Mouse (Mus musculus): ENCODE measurements around the gene Mapk10. TPM values are rescaled to one million over a fixed set of nuclear protein-coding genes. Genes with fewer than 3 reads are reported as not detected.
"Not testable (repeated sequence)": the region's sequence is repeated elsewhere in the genome, so short reads cannot be mapped to it uniquely, and the experiment has no call there.

Mapk10 gene
- polyA plus RNA-seq, 1 experiment from 2014 or later: 0.51 TPM

- 95% methylated on average over 9 of the region's 9 CpGs for WGBS
- H3K27ac ChIP-seq: no peak overlapping the region
- H3K27me3 ChIP-seq (ENCODE audit: low read depth, poor library complexity, severe bottlenecking): no peaks in the 10 kb centered on the region
- no peak for DNase-seq (ENCODE audit: low spot score)
- no peaks in the 10 kb centered on the region for H3K9me3 ChIP-seq (replicated peaks)
- no peaks in the 10 kb centered on the region for H3K4me1 ChIP-seq
- no peaks in the 10 kb centered on the region for H3K36me3 ChIP-seq
- H3K4me3 ChIP-seq: no peak overlapping the region
Observed at GRCm38 (mm10) chr5:102903487-102903886, 307.6 kb downstream of the Mapk10 start.

DNA sequence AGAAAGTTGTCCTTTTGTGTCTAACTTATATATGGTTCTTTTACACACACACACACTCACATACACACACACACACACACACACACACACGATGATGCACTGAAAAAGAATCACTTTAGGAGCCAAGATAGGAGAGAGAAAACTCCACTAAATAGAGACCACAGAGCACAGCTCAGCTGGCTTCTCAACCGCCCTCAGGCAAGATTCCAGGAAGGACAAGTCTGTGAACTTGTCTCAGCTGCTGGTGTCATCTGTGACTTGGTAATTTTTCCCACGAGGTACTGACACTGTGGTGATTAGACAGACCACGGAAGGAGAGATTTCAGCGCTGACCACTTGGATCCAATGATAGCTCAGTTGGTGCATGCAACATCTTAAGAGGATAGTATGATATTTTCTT, 310.0 kb downstream of the Mapk10 start:
- 86% methylated on average over 5 of the region's 5 CpGs for WGBS
- no peaks in the 10 kb centered on the region for H3K36me3 ChIP-seq
- no peaks in the 10 kb centered on the region for H3K27me3 ChIP-seq (ENCODE audit: low read depth, poor library complexity, severe bottlenecking)

DNA sequence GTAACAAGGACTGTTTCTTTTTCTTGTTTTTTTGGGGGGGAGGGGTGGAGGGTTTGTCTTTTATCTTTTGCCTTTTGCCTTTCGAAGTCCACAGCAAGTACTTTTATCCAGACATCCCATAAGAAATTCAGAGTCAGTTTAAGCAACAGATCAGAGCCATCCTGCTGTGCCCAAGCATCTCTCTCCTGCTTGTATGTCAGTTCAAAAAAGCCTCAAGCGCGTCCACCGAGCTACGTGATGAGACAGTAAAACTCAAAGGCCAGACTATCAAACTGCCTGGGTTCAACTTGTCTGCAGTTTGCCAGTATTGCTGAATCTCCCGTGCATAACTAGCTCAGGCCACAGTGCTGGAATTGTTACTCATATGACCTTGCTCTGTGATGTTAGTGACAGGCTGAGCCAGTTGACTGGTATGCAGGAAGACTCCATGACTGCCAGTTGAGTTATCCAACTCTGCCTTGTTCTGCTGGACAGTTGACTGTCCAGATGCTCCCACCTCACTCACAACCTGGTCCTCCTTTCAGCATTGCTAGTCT, 311.4 kb downstream of the Mapk10 start:
- no peaks in the 10 kb centered on the region for H3K4me1 ChIP-seq
- H3K4me3 ChIP-seq: no peak overlapping the region
- 90% methylated on average over 6 of the region's 6 CpGs for WGBS
- no peak overlapping the region for H3K27ac ChIP-seq
- no peaks in the 10 kb centered on the region for H3K27me3 ChIP-seq (ENCODE audit: low read depth, poor library complexity, severe bottlenecking)
- H3K9me3 ChIP-seq (replicated peaks): no peaks in the 10 kb centered on the region
- no peak for DNase-seq (ENCODE audit: low spot score)
- H3K36me3 ChIP-seq: no peaks in the 10 kb centered on the region

More for the DNA sequence above, 310.0 kb downstream of the Mapk10 start:
- Histone ChIP-seq H3K4me1 (no peaks in the 10 kb centered on the region), H3K27ac (no peak overlapping the region), H3K4me3 (no peak overlapping the region), H3K9me3 (replicated peaks) (no peaks in the 10 kb centered on the region)
- DNase-seq (ENCODE audit: low spot score): no peak

DNA sequence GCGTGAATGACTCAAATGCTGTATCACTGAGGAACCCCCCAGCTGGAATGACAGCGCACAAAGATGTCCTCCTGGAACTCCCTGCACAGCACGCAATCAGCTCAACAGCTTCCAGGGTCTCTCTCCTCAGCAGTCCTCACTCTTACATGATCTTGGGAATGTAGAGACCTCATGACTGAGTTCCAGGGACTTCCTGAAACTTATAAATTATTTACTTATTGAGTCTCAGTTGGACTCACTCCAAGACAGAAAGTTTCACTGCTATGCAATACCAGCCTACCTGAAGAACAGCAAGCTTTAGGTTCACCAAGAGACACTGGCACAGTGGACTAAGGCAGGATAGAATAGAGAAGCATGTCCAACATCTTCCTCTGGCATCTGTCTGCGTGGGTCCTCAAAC, 312.8 kb downstream of the Mapk10 start:
- no peak overlapping the region for H3K4me3 ChIP-seq
- no peak for DNase-seq (ENCODE audit: low spot score)
- H3K9me3 ChIP-seq (replicated peaks): no peaks in the 10 kb centered on the region
- H3K27ac ChIP-seq: no peak overlapping the region
- no peaks in the 10 kb centered on the region for H3K4me1 ChIP-seq
- no peaks in the 10 kb centered on the region for H3K36me3 ChIP-seq
- H3K27me3 ChIP-seq (ENCODE audit: low read depth, poor library complexity, severe bottlenecking): no peaks in the 10 kb centered on the region
- WGBS: 95% methylated on average over 4 of the region's 4 CpGs

- no peaks in the 10 kb centered on the region for H3K9me3 ChIP-seq (replicated peaks)
- DNase-seq (ENCODE audit: low spot score): no peak
- WGBS: 96% methylated on average over 11 of the region's 11 CpGs
- H3K4me3 ChIP-seq: no peak overlapping the region
- H3K27ac ChIP-seq: no peak overlapping the region
- H3K4me1 ChIP-seq: peaks cover 16% of the 10 kb centered on the region; the same call in 1 of the 2 replicates
- peaks cover 13% of the 10 kb centered on the region for H3K36me3 ChIP-seq
- H3K27me3 ChIP-seq (ENCODE audit: low read depth, poor library complexity, severe bottlenecking): no peaks in the 10 kb centered on the region
Observed at GRCm38 (mm10) chr5:102892226-102892625, 318.9 kb downstream of the Mapk10 start.

- Histone ChIP-seq H3K4me3 (no peak overlapping the region), H3K4me1 (peaks cover 16% of the 10 kb centered on the region; the same call in 1 of the 2 replicates), H3K9me3 (replicated peaks) (no peaks in the 10 kb centered on the region), H3K27me3 (ENCODE audit: low read depth, poor library complexity, severe bottlenecking) (no peaks in the 10 kb centered on the region), H3K27ac (no peak overlapping the region), H3K36me3 (peaks cover 13% of the 10 kb centered on the region)
- DNase-seq (ENCODE audit: low spot score): no peak
- WGBS: 83% methylated on average over 2 of the region's 2 CpGs
Observed at GRCm38 (mm10) chr5:102889163-102889488, 322.0 kb downstream of the Mapk10 start.

DNA sequence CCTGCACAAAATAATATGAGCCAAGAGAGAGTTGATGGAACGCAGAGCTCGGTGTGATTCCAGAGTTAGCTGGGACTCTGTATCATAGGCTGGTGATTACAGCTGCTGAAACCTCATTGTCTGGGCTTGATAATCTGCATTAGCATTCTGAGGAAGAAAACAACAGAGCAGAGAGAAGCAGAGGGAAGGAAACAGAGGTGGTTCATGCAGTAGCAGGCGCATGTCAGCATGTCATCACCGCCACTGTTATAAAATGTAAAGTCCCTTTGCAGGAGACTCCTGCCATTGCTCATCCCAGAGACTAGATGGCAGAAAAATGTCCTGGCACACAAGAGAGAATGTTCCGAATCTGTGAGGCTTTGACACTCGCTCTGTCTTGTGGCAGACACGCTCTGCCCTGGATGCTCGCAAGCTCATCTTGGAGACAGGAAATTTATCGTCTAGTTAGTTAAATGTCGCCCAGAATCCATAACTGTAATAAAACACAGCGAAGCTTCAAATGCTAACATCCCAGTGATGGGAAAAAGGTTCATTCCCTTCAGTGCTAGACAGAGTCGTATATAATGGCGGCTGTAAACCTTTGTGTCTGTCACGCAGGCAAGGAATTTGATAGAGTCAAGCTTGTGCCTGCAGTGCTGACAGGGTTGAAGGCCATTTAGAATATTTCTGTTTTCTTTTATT, 322.5 kb downstream of the Mapk10 start:
- Histone ChIP-seq H3K4me1 (peaks cover 16% of the 10 kb centered on the region; the same call in 1 of the 2 replicates), H3K4me3 (no peak overlapping the region), H3K27ac (no peak overlapping the region), H3K9me3 (replicated peaks) (no peaks in the 10 kb centered on the region), H3K36me3 (peaks cover 13% of the 10 kb centered on the region), H3K27me3 (ENCODE audit: low read depth, poor library complexity, severe bottlenecking) (no peaks in the 10 kb centered on the region)
- DNase-seq (ENCODE audit: low spot score): no peak
- 76% methylated on average over 14 of the region's 14 CpGs for WGBS

DNA sequence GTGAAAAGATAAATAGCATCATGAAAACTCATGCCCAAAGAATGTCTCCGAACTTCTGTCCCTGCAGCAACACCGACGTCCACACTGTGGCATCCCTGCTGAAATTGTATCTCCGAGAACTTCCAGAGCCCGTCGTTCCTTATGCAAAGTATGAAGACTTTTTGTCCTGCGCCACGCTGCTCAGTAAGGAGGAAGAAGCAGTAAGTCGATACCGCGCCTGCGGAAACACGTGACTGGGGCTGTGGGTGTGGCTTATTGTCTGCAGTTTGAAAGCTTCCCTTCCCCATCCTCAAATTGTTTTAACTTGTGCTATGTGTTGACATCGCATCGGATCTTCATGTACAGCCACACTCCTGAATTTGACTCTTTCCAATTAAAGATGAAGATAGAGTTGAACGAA, 335.5 kb downstream of the Mapk10 start:
- no peak overlapping the region for H3K4me3 ChIP-seq
- H3K4me1 ChIP-seq: no peaks in the 10 kb centered on the region
- H3K36me3 ChIP-seq: no peaks in the 10 kb centered on the region; the same call in 1 of the 2 replicates
- H3K9me3 ChIP-seq (replicated peaks): no peaks in the 10 kb centered on the region
- DNase-seq (ENCODE audit: low spot score): no peak
- no peaks in the 10 kb centered on the region for H3K27me3 ChIP-seq (ENCODE audit: low read depth, poor library complexity, severe bottlenecking)
- 76% methylated on average over 16 of the region's 16 CpGs for WGBS
- no peak overlapping the region for H3K27ac ChIP-seq

DNA sequence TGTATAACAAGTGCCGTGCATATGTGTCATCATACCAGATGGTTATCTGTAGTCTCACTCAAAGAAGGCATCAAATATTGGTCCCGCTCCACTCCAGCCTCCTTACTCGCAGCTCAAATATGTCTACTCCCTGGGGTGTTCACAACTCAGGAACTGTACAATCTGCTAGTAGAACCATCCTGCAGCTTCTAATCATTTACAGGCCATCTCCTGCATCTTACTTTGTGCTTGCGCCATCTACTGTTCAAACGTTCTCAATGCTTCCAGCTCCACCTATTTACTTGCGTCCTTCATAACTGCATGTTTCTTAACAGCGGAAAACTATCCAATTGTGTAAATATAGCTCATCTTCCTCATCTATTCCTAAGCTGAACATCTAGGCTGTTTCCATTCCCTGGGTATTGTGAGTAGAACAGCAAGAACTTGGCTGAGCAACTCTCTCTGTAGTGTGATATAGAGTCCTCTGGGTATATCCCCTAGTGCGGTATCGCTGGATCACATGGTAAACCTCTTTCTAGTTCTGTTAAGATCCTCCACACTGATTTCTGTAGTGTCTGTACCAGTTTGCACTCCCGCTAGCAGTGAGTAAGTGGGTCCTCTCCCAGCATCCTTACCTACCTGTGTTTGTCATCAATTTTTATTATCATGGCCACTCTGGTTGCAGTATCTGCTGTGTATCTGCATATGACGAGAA, 336.4 kb downstream of the Mapk10 start:
- no peaks in the 10 kb centered on the region; the same call in 1 of the 2 replicates for H3K36me3 ChIP-seq
- H3K27ac ChIP-seq: no peak overlapping the region
- H3K4me3 ChIP-seq: no peak overlapping the region
- WGBS: 51% methylated on average over 11 of the region's 11 CpGs
- peak; percentile 45 for DNase-seq (ENCODE audit: low spot score)
- no peaks in the 10 kb centered on the region for H3K9me3 ChIP-seq (replicated peaks)
- H3K4me1 ChIP-seq: no peaks in the 10 kb centered on the region
- no peaks in the 10 kb centered on the region for H3K27me3 ChIP-seq (ENCODE audit: low read depth, poor library complexity, severe bottlenecking)

GRCm38 (mm10) chr5:102872996-102873395, 338.1 kb downstream of the Mapk10 start:
- 94% methylated on average over 9 of the region's 9 CpGs for WGBS
- H3K27me3 ChIP-seq (ENCODE audit: low read depth, poor library complexity, severe bottlenecking); H3K4me3 ChIP-seq; DNase-seq (ENCODE audit: low spot score); H3K27ac ChIP-seq; H3K4me1 ChIP-seq; H3K9me3 ChIP-seq (replicated peaks); H3K36me3 ChIP-seq: not testable (repeated sequence)

GRCm38 (mm10) chr5:102868196-102868595, 342.9 kb downstream of the Mapk10 start:
- Histone ChIP-seq H3K27me3 (ENCODE audit: low read depth, poor library complexity, severe bottlenecking) (no peaks in the 10 kb centered on the region), H3K27ac (no peak overlapping the region), H3K4me1 (peaks cover 6% of the 10 kb centered on the region), H3K36me3 (no peaks in the 10 kb centered on the region), H3K9me3 (replicated peaks) (no peaks in the 10 kb centered on the region), H3K4me3 (no peak overlapping the region)
- peak; percentile 41 for DNase-seq (ENCODE audit: low spot score)
- WGBS: 48% methylated on average over 5 of the region's 5 CpGs

DNA sequence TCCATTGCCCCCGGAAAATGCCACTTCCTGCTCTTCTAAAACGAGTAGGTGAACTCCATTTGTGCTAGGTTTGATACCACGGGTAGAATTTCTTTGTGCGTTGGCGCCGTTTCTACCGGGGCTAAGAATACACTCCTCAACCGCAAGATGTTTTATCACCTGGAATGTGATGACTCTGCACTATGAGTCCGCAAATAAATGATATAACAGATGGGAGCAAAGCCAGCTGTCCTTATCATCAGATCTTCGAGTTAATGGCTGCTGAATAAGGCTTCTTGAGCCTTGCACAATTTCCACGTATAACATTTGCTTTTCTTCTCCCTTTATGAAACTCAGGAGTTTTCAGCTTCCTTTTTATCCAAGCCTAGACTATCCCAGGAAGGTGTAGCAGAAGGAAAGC, 351.4 kb downstream of the Mapk10 start:
- Histone ChIP-seq H3K9me3 (replicated peaks) (no peaks in the 10 kb centered on the region), H3K4me3 (no peak overlapping the region), H3K27ac (no peak overlapping the region), H3K36me3 (no peaks in the 10 kb centered on the region), H3K27me3 (ENCODE audit: low read depth, poor library complexity, severe bottlenecking) (no peaks in the 10 kb centered on the region), H3K4me1 (no peaks in the 10 kb centered on the region)
- no peak for DNase-seq (ENCODE audit: low spot score)
- WGBS: 92% methylated on average over 11 of the region's 11 CpGs

DNA sequence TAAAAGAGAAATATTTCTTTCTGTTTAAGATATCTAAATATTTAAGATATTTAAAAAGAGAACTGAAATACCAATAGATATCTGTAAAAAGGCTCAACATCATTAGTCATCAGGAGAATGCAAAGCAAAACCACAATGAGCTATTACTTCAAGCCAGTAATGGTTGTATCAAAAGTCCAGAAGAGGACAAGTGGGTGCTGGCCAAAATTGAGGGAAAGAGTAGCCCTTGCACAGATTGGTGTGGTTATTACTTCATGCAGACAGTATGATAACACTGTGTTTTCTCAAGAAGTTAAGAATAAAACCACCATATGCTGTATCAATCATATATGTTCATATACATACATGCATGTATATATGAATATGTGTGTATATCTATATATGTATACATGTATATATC, 353.1 kb downstream of the Mapk10 start:
- Histone ChIP-seq H3K9me3 (replicated peaks) (no peaks in the 10 kb centered on the region), H3K27ac (no peak overlapping the region), H3K36me3 (no peaks in the 10 kb centered on the region), H3K4me3 (no peak overlapping the region), H3K27me3 (ENCODE audit: low read depth, poor library complexity, severe bottlenecking) (no peaks in the 10 kb centered on the region), H3K4me1 (no peaks in the 10 kb centered on the region)
- DNase-seq (ENCODE audit: low spot score): no peak
